Mouse (Mus musculus) ES-Bruce4 (cell line): ENCODE measurements around the gene Map2k6. TPM values are rescaled to one million over a fixed set of nuclear protein-coding genes. Genes with fewer than 3 reads are reported as not detected.

Experiments used
- H3K27ac ChIP-seq: 2 replicates; pipeline ENCODE4 v1.5.1; 2012; ENCODE audit warnings: low read length, inconsistent platforms; ENCODE audit not compliant: insufficient read depth
- H3K27me3 ChIP-seq: 2 replicates; pipeline ENCODE4 v1.6.1; 2012; ENCODE audit warnings: mild to moderate bottlenecking, low read length, inconsistent platforms; ENCODE audit not compliant: control insufficient read depth, poor library complexity, insufficient read depth, severe bottlenecking
- H3K36me3 ChIP-seq: 2 replicates; pipeline ENCODE4 v1.6.1; 2012; ENCODE audit warnings: inconsistent platforms, mild to moderate bottlenecking, low read length, moderate library complexity; ENCODE audit not compliant: control insufficient read depth, poor library complexity, insufficient read depth, severe bottlenecking
- H3K4me1 ChIP-seq: one replicate; pipeline ENCODE4 v1.8.1; 2011; ENCODE audit warnings: low read length; ENCODE audit not compliant: control insufficient read depth, insufficient read depth
- H3K4me3 ChIP-seq: 2 replicates; pipeline ENCODE4 v1.5.1; 2011; ENCODE audit warnings: low read depth, mild to moderate bottlenecking, low read length
- H3K9ac ChIP-seq: 2 replicates; pipeline ENCODE4 v1.6.1; 2012; ENCODE audit warnings: low read depth, mild to moderate bottlenecking, inconsistent platforms; ENCODE audit not compliant: poor library complexity, severe bottlenecking
- H3K9me3 ChIP-seq: replicated peaks from 2 replicates; pipeline ENCODE4 v1.6.1; 2012; ENCODE audit warnings: mild to moderate bottlenecking, low read length, inconsistent platforms; ENCODE audit not compliant: control insufficient read depth, poor library complexity, insufficient read depth, severe bottlenecking
- CTCF ChIP-seq: IDR thresholded peaks from one replicate; pipeline ENCODE4 v1.8.1; 2011; ENCODE audit warnings: low read depth, low read length
- EP300 ChIP-seq: IDR thresholded peaks from 2 replicates; pipeline ENCODE4 v1.6.1; 2011; ENCODE audit warnings: low read depth, low read length; ENCODE audit not compliant: insufficient read depth
- POLR2A ChIP-seq: IDR thresholded peaks from one replicate; pipeline ENCODE4 v1.8.1; 2011; ENCODE audit warnings: low read length; ENCODE audit not compliant: insufficient read depth
- polyA plus RNA-seq: library from polyadenylated mRNA; stranded (reverse); fragments of >200 nt; gene quantifications from 2 replicates; pipeline ENCODE4 v1.2.4, GENCODE M21; 2011; ENCODE audit warnings: low read depth; ENCODE audit not compliant: missing spikeins, insufficient read depth, insufficient read length

The Map2k6 gene
- polyA plus RNA-seq, 1 experiment: 10.1 TPM

- Histone ChIP-seq H3K4me3 (no peak overlapping the region), H3K4me1 (no peaks in the 10 kb centered on the region), H3K36me3 (no peaks in the 10 kb centered on the region), H3K27me3 (no peaks in the 10 kb centered on the region), H3K9ac (no peak overlapping the region), H3K9me3 (no peaks in the 10 kb centered on the region), H3K27ac (no peak overlapping the region)
- TF ChIP-seq POLR2A (no peak), EP300 (no peak), CTCF (no peak)
Observed at GRCm38 (mm10) chr11:110444576-110444975, 45.7 kb downstream of the Map2k6 start.

GRCm38 (mm10) chr11:110448131-110448725, 49.3 kb downstream of the Map2k6 start:
- Histone ChIP-seq H3K4me3 (peak overlapping the region; percentile 19; the same call in 1 of the 2 replicates), H3K27me3 (no peaks in the 10 kb centered on the region), H3K27ac (no peak overlapping the region; the same call in 1 of the 2 replicates), H3K36me3 (no peaks in the 10 kb centered on the region), H3K9ac (no peak overlapping the region), H3K9me3 (no peaks in the 10 kb centered on the region), H3K4me1 (no peaks in the 10 kb centered on the region)
- no peak for TF ChIP-seq POLR2A
- no peak for TF ChIP-seq EP300
- no peak for TF ChIP-seq CTCF

- Histone ChIP-seq H3K4me3 (peak overlapping the region; percentile 19), H3K9me3 (no peaks in the 10 kb centered on the region), H3K9ac (no peak overlapping the region), H3K27me3 (no peaks in the 10 kb centered on the region), H3K4me1 (no peaks in the 10 kb centered on the region), H3K27ac (no peak overlapping the region), H3K36me3 (no peaks in the 10 kb centered on the region)
- no peak for TF ChIP-seq CTCF
Observed at GRCm38 (mm10) chr11:110448726-110449161, 49.8 kb downstream of the Map2k6 start.

- no peak overlapping the region for H3K27ac ChIP-seq
- no peaks in the 10 kb centered on the region for H3K4me1 ChIP-seq
- H3K9ac ChIP-seq: no peak overlapping the region
- H3K36me3 ChIP-seq: no peaks in the 10 kb centered on the region
- TF ChIP-seq CTCF: no peak
- no peak for TF ChIP-seq POLR2A
- TF ChIP-seq EP300: no peak
- no peaks in the 10 kb centered on the region for H3K9me3 ChIP-seq
- no peaks in the 10 kb centered on the region for H3K27me3 ChIP-seq
- peak overlapping the region; percentile 19 for H3K4me3 ChIP-seq
Observed at GRCm38 (mm10) chr11:110449183-110449582, 50.3 kb downstream of the Map2k6 start.

- Histone ChIP-seq H3K36me3 (no peaks in the 10 kb centered on the region), H3K27ac (no peak overlapping the region), H3K27me3 (no peaks in the 10 kb centered on the region), H3K4me3 (no peak overlapping the region), H3K9ac (no peak overlapping the region), H3K9me3 (no peaks in the 10 kb centered on the region), H3K4me1 (no peaks in the 10 kb centered on the region)
- TF ChIP-seq EP300 (no peak), POLR2A (no peak), CTCF (no peak)
Observed at GRCm38 (mm10) chr11:110450091-110450757, 51.3 kb downstream of the Map2k6 start.

GRCm38 (mm10) chr11:110450758-110451121, 51.8 kb downstream of the Map2k6 start:
- no peak overlapping the region for H3K27ac ChIP-seq
- TF ChIP-seq CTCF (no peak), EP300 (no peak), POLR2A (no peak)
- no peaks in the 10 kb centered on the region for H3K36me3 ChIP-seq
- no peaks in the 10 kb centered on the region for H3K27me3 ChIP-seq
- H3K9ac ChIP-seq: no peak overlapping the region
- H3K4me3 ChIP-seq: no peak overlapping the region
- no peaks in the 10 kb centered on the region for H3K4me1 ChIP-seq
- H3K9me3 ChIP-seq: no peaks in the 10 kb centered on the region
